In genomic region chr2:109105773-109106484, GRCm38 (mm10) we compare ENCODE assay signal across 16 mouse cellular contexts.
A peak's percentile ranks its signal among the peaks of the same experiment; 100 is the strongest.
DNase-seq lines count a peak whose midpoint lies in the region; ATAC-seq lines count a peak whose summit lies in the region.
"Had no signal": no experiment of that assay in that cellular context is flagged by ENCODE, and none has a peak within 500 bp of the region (broad histone marks: within the 10 kb centered on the region; RNA-seq: fewer than 3 reads in every experiment).

No protein-coding gene starts in this region.

- peak; percentile 49 for DNase-seq in midbrain, embryonic 11.5 days (ENCODE audit: low spot score, missing footprints)
- DNase-seq in midbrain, embryonic 10.5 days (ENCODE audit: low spot score), result no peak
- DNase-seq in retina, embryonic 14.5 days (ENCODE audit: low spot score), result peak; percentile 62
- DNase-seq in natural killer cell, adult 2 months (ENCODE audit: low spot score in 2 of 2), result no peak
- DNase-seq: cerebellum, postnatal 25 days; gastrocnemius, postnatal 36 days; heart, postnatal 14 days; thymus, adult 18-20 months had no signal

- H3K9me3 ChIP-seq in midbrain, embryonic 11.5 days (ENCODE audit: control insufficient read depth, low read length), result no peaks in the 10 kb centered on the region
- no peaks in the 10 kb centered on the region for H3K9me3 ChIP-seq in midbrain, embryonic 10.5 days (replicated peaks)
- no peaks in the 10 kb centered on the region for H3K9me3 ChIP-seq in embryonic facial prominence, embryonic 12.5 days
- no peaks in the 10 kb centered on the region for H3K9me3 ChIP-seq in forebrain, embryonic 15.5 days
- H3K9me3 ChIP-seq: liver, embryonic 15.5 days had no signal

- H3K36me3 ChIP-seq in midbrain, embryonic 11.5 days (ENCODE audit: control insufficient read depth, insufficient read depth, low read length), result no peaks in the 10 kb centered on the region
- H3K36me3 ChIP-seq in midbrain, embryonic 10.5 days, result no peaks in the 10 kb centered on the region
- H3K36me3 ChIP-seq in embryonic facial prominence, embryonic 12.5 days, result no peaks in the 10 kb centered on the region
- no peaks in the 10 kb centered on the region for H3K36me3 ChIP-seq in forebrain, embryonic 15.5 days
- H3K36me3 ChIP-seq: liver, embryonic 15.5 days had no signal

- H3K9ac ChIP-seq in midbrain, embryonic 11.5 days (ENCODE audit: low read length), result no peak overlapping the region
- H3K9ac ChIP-seq in embryonic facial prominence, embryonic 12.5 days, result no peak overlapping the region
- H3K9ac ChIP-seq in forebrain, embryonic 15.5 days (replicated peaks), result no peak overlapping the region
- H3K9ac ChIP-seq: liver, embryonic 15.5 days had no signal

- H3K4me1 ChIP-seq in midbrain, embryonic 11.5 days (ENCODE audit: control insufficient read depth, insufficient read depth, low read length), result no peaks in the 10 kb centered on the region
- no peaks in the 10 kb centered on the region for H3K4me1 ChIP-seq in midbrain, embryonic 10.5 days
- H3K4me1 ChIP-seq in embryonic facial prominence, embryonic 12.5 days, result no peaks in the 10 kb centered on the region
- no peaks in the 10 kb centered on the region for H3K4me1 ChIP-seq in forebrain, embryonic 15.5 days
- H3K4me1 ChIP-seq: liver, embryonic 15.5 days; megakaryocyte, embryonic 14.5 days had no signal

- H3K27ac ChIP-seq in midbrain, embryonic 11.5 days (ENCODE audit: low read depth, low read length), result no peak overlapping the region
- no peak overlapping the region for H3K27ac ChIP-seq in midbrain, embryonic 10.5 days (replicated peaks)
- no peak overlapping the region for H3K27ac ChIP-seq in embryonic facial prominence, embryonic 12.5 days
- H3K27ac ChIP-seq in forebrain, embryonic 15.5 days (replicated peaks), result no peak overlapping the region
- H3K27ac ChIP-seq: liver, embryonic 15.5 days had no signal

- WGBS in midbrain, embryonic 11.5 days, result 81% methylated on average over 3 of the region's 3 CpGs
- 89% methylated on average over 3 of the region's 3 CpGs for WGBS in midbrain, embryonic 10.5 days
- WGBS in embryonic facial prominence, embryonic 12.5 days, result 58% methylated on average over 3 of the region's 3 CpGs
- WGBS in forebrain, embryonic 15.5 days, result 42% methylated on average over 3 of the region's 3 CpGs

- no peak overlapping the region for H3K4me3 ChIP-seq in midbrain, embryonic 11.5 days (ENCODE audit: low read depth, low read length)
- H3K4me3 ChIP-seq in midbrain, embryonic 10.5 days, result no peak overlapping the region
- H3K4me3 ChIP-seq in embryonic facial prominence, embryonic 12.5 days, result no peak overlapping the region
- H3K4me3 ChIP-seq in forebrain, embryonic 15.5 days, result no peak overlapping the region
- H3K4me3 ChIP-seq: liver, embryonic 15.5 days; megakaryocyte, embryonic 14.5 days; myocyte had no signal

- no peak overlapping the region for H3K4me2 ChIP-seq in midbrain, embryonic 11.5 days
- H3K4me2 ChIP-seq in embryonic facial prominence, embryonic 12.5 days (replicated peaks), result no peak overlapping the region
- no peak overlapping the region for H3K4me2 ChIP-seq in forebrain, embryonic 15.5 days (replicated peaks)
- H3K4me2 ChIP-seq: heart, embryonic 11.5 days; liver, embryonic 15.5 days had no signal

- H3K27me3 ChIP-seq in midbrain, embryonic 11.5 days (ENCODE audit: control insufficient read depth, insufficient read depth, low read length), result no peaks in the 10 kb centered on the region
- no peaks in the 10 kb centered on the region for H3K27me3 ChIP-seq in midbrain, embryonic 10.5 days (ENCODE audit: low read depth, poor library complexity, severe bottlenecking)
- no peaks in the 10 kb centered on the region for H3K27me3 ChIP-seq in embryonic facial prominence, embryonic 12.5 days
- H3K27me3 ChIP-seq in forebrain, embryonic 15.5 days, result no peaks in the 10 kb centered on the region
- H3K27me3 ChIP-seq: liver, embryonic 15.5 days; megakaryocyte, embryonic 14.5 days had no signal

- no peak for ATAC-seq in midbrain, embryonic 11.5 days (ENCODE audit: low FRiP score)
- ATAC-seq in embryonic facial prominence, embryonic 12.5 days (ENCODE audit: insufficient number of reproducible peaks, insufficient read depth, low FRiP score, low TSS enrichment), result peak; percentile 47; the same call in 1 of the 2 replicates
- ATAC-seq in forebrain, embryonic 15.5 days (replicated peaks), result peak; percentile 73
- ATAC-seq in granulocyte monocyte progenitor cell, adult 5-6 weeks (replicated peaks; ENCODE audit: poor library complexity, severe bottlenecking), result no peak
- ATAC-seq: lung, postnatal 0 days had no signal

Comparison
In these comparisons a context has a peak if more than half of its experiments do, and no peak if none do; other contexts are left out.
1. DNase-seq: peak in midbrain, embryonic 11.5 days (single experiment) and retina, embryonic 14.5 days (single experiment); none in midbrain, embryonic 10.5 days (single experiment) and natural killer cell, adult 2 months (0 of 2).
2. ATAC-seq: peak in embryonic facial prominence, embryonic 12.5 days (single experiment) and forebrain, embryonic 15.5 days (single experiment); none in midbrain, embryonic 11.5 days (single experiment) and granulocyte monocyte progenitor cell, adult 5-6 weeks (single experiment).